ENCODE assay signal across 10 mouse cellular contexts in the genomic region with DNA sequence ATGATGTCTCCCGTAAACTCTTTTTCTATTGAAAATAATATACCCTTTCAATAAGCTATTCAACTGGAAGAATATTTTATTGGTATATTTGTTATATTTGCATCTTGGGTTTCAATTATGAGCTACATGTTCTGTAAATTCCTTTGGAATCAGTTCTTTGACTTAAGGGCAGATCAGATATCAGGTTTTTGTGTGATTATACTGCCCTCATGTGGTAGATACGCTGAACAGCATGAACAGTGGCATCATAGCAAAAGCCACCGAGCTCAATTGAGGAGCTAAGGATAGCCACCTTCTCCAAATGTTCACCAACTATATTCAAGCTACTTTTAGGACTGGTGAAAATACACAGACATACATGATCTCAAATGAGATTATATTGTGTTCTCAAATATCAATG. TPM values are rescaled to one million over a fixed set of nuclear protein-coding genes. Genes with fewer than 3 reads are reported as not detected.
DNase-seq lines count a peak whose midpoint lies in the region; ATAC-seq and TF ChIP-seq lines count a peak whose summit lies in the region.
"Had no signal": no experiment of that assay in that cellular context is flagged by ENCODE, and none has a peak within 500 bp of the region (broad histone marks: within the 10 kb centered on the region; RNA-seq: fewer than 3 reads in every experiment).

No protein-coding gene starts in this region.

- no peak overlapping the region for H3K4me2 ChIP-seq in hindbrain, embryonic 11.5 days (replicated peaks; ENCODE audit: low read depth, low read length)
- no peak overlapping the region for H3K4me2 ChIP-seq in hindbrain, embryonic 12.5 days (replicated peaks)
- no peak overlapping the region for H3K4me2 ChIP-seq in forebrain, postnatal 0 days (ENCODE audit: low read depth)
- H3K4me2 ChIP-seq in midbrain, embryonic 13.5 days (replicated peaks), result no peak overlapping the region
- H3K4me2 ChIP-seq: embryonic facial prominence, embryonic 13.5 days; liver, embryonic 15.5 days had no signal

- H3K27me3 ChIP-seq in hindbrain, embryonic 11.5 days (ENCODE audit: control insufficient read depth, insufficient read depth, low read length), result no peaks in the 10 kb centered on the region
- no peaks in the 10 kb centered on the region for H3K27me3 ChIP-seq in hindbrain, embryonic 12.5 days
- no peaks in the 10 kb centered on the region for H3K27me3 ChIP-seq in forebrain, postnatal 0 days (ENCODE audit: insufficient read depth, low read length)
- H3K27me3 ChIP-seq in midbrain, embryonic 13.5 days, result no peaks in the 10 kb centered on the region
- H3K27me3 ChIP-seq: embryonic facial prominence, embryonic 13.5 days; liver, embryonic 15.5 days had no signal

- no peak overlapping the region for H3K4me3 ChIP-seq in hindbrain, embryonic 11.5 days (ENCODE audit: low read depth, low read length)
- no peak overlapping the region for H3K4me3 ChIP-seq in hindbrain, embryonic 12.5 days
- no peak overlapping the region for H3K4me3 ChIP-seq in forebrain, postnatal 0 days (ENCODE audit: low read depth, low read length)
- H3K4me3 ChIP-seq in midbrain, embryonic 13.5 days (replicated peaks), result no peak overlapping the region
- H3K4me3 ChIP-seq: embryonic facial prominence, embryonic 13.5 days; liver, embryonic 15.5 days had no signal

- no peaks in the 10 kb centered on the region for H3K36me3 ChIP-seq in hindbrain, embryonic 11.5 days (ENCODE audit: control insufficient read depth, insufficient read depth, low read length)
- no peaks in the 10 kb centered on the region for H3K36me3 ChIP-seq in hindbrain, embryonic 12.5 days
- no peaks in the 10 kb centered on the region for H3K36me3 ChIP-seq in forebrain, postnatal 0 days (ENCODE audit: insufficient read depth)
- no peaks in the 10 kb centered on the region for H3K36me3 ChIP-seq in midbrain, embryonic 13.5 days
- H3K36me3 ChIP-seq: embryonic facial prominence, embryonic 13.5 days; liver, embryonic 15.5 days had no signal

- intact Hi-C loops in gastrocnemius, postnatal 36 days (cut with DNase I), result no loop called here

- H3K9ac ChIP-seq in hindbrain, embryonic 11.5 days (ENCODE audit: low read depth, low read length), result no peak overlapping the region
- no peak overlapping the region for H3K9ac ChIP-seq in hindbrain, embryonic 12.5 days
- H3K9ac ChIP-seq in forebrain, postnatal 0 days, result no peak overlapping the region
- no peak overlapping the region for H3K9ac ChIP-seq in midbrain, embryonic 13.5 days (replicated peaks)
- H3K9ac ChIP-seq: embryonic facial prominence, embryonic 13.5 days; liver, embryonic 15.5 days had no signal

- no peaks in the 10 kb centered on the region for H3K4me1 ChIP-seq in hindbrain, embryonic 11.5 days (replicated peaks; ENCODE audit: control insufficient read depth, insufficient read depth, low read length)
- H3K4me1 ChIP-seq in hindbrain, embryonic 12.5 days, result no peaks in the 10 kb centered on the region
- H3K4me1 ChIP-seq in forebrain, postnatal 0 days (ENCODE audit: insufficient read depth), result no peaks in the 10 kb centered on the region
- H3K4me1 ChIP-seq in midbrain, embryonic 13.5 days (replicated peaks), result no peaks in the 10 kb centered on the region
- H3K4me1 ChIP-seq: embryonic facial prominence, embryonic 13.5 days; liver, embryonic 15.5 days had no signal

- peak; percentile 70 for ATAC-seq in hindbrain, embryonic 11.5 days (ENCODE audit: low FRiP score)
- no peak for ATAC-seq in hindbrain, embryonic 12.5 days (ENCODE audit: low FRiP score)
- ATAC-seq in forebrain, postnatal 0 days, result peak; percentile 70
- peak; percentile 43; the same call in 1 of the 2 replicates for ATAC-seq in midbrain, embryonic 13.5 days

- DNase-seq in hindbrain, embryonic 11.5 days (ENCODE audit: low spot score), result peak; percentile 58
- DNase-seq in 3T3-L1 (ENCODE audit: low read depth, low spot score) (peak; percentile 84), MN1 (ENCODE audit: low spot score) (no peak)
- peak; percentile 49 for DNase-seq in Muller cell, postnatal 12 days (ENCODE audit: inconsistent ontology term)
- peak; percentile 75 for DNase-seq in forebrain, postnatal 0 days
- no peak for DNase-seq in gastrocnemius, postnatal 36 days

- 50% methylated on average over 3 of the region's 3 CpGs for WGBS in hindbrain, embryonic 11.5 days
- 49% methylated on average over 3 of the region's 3 CpGs for WGBS in hindbrain, embryonic 12.5 days
- WGBS in forebrain, postnatal 0 days, result 40% methylated on average over 3 of the region's 3 CpGs
- WGBS in midbrain, embryonic 13.5 days, result 49% methylated on average over 3 of the region's 3 CpGs

- H3K27ac ChIP-seq in hindbrain, embryonic 11.5 days (ENCODE audit: low read depth, low read length), result no peak overlapping the region
- H3K27ac ChIP-seq in hindbrain, embryonic 12.5 days, result no peak overlapping the region
- H3K27ac ChIP-seq in forebrain, postnatal 0 days (ENCODE audit: low read depth, low read length), result no peak overlapping the region
- H3K27ac ChIP-seq in midbrain, embryonic 13.5 days, result no peak overlapping the region
- H3K27ac ChIP-seq: embryonic facial prominence, embryonic 13.5 days; liver, embryonic 15.5 days had no signal

- H3K9me3 ChIP-seq in hindbrain, embryonic 11.5 days (ENCODE audit: control insufficient read depth, low read length), result no peaks in the 10 kb centered on the region
- H3K9me3 ChIP-seq in hindbrain, embryonic 12.5 days (replicated peaks), result no peaks in the 10 kb centered on the region
- H3K9me3 ChIP-seq in forebrain, postnatal 0 days (ENCODE audit: low read length), result no peaks in the 10 kb centered on the region
- H3K9me3 ChIP-seq in midbrain, embryonic 13.5 days, result no peaks in the 10 kb centered on the region
- H3K9me3 ChIP-seq: embryonic facial prominence, embryonic 13.5 days; liver, embryonic 15.5 days had no signal

- TF ChIP-seq CTCF in forebrain, postnatal 0 days (IDR thresholded peaks at IDR 0.05; ENCODE audit: low read depth), result peak; percentile 80

RNA-seq across cellular contexts. Expression of a gene that starts 52.7 kb away (rescaled TPM):
- not detected in 2 replicates for polyA plus RNA-seq in hindbrain, embryonic 11.5 days (2014; fragmentation: Nextera tagmentation; extraction: Ambion mirVana)
- polyA plus RNA-seq in hindbrain, embryonic 12.5 days (2016; fragmentation: Nextera tagmentation; extraction: Ambion mirVana), result 0.23 and 0.25 TPM in 2 replicates
- total RNA-seq in forebrain, postnatal 0 days (2014; rRNA removed), result 0.90 TPM in 1 of 2 replicates, not detected in the other
- polyA plus RNA-seq in forebrain, postnatal 0 days (2015; fragmentation: Nextera tagmentation; extraction: Ambion mirVana), result not detected in 2 replicates
- not detected in 2 replicates for polyA plus RNA-seq in midbrain, embryonic 13.5 days (2015; fragmentation: Nextera tagmentation; extraction: Ambion mirVana)
- total RNA-seq in gastrocnemius, postnatal 36 days (2021), result under 1 TPM in 1 of 2 experiments, not detected in 1; 0.42 TPM
- polyA plus RNA-seq: embryonic facial prominence, embryonic 13.5 days; liver, embryonic 15.5 days had no signal

Comparison
In these comparisons a context has a peak if more than half of its experiments do, and no peak if none do; other contexts are left out.
1. DNase-seq: peak in hindbrain, embryonic 11.5 days (single experiment), 3T3-L1 (single experiment), Muller cell, postnatal 12 days (single experiment) and forebrain, postnatal 0 days (single experiment); none in MN1 (single experiment) and gastrocnemius, postnatal 36 days (0 of 2).